Mouse (Mus musculus) activated CD4-positive, CD25-positive, alpha-beta regulatory T cell, adult 9 weeks (primary cell): ENCODE data around the gene Olfr1417. TPM values are rescaled to one million over a fixed set of nuclear protein-coding genes. Genes with fewer than 3 reads are reported as not detected.

Experiments
- polyA plus RNA-seq: library from polyadenylated mRNA; unstranded; fragments of 100-300 nt; shearing (Covaris generic); gene quantifications from one replicate; pipeline ENCODE4 v1.2.1, GENCODE M21; 2017

Gene Olfr1417
- polyA plus RNA-seq, result not detected

GRCm38 (mm10) chr19:11839119-11839518 is at the start of gene Olfr1417:
Gene Olfr1417, minus strand, starts transcription at chr19:11839219.

GRCm38 (mm10) chr19:11886265-11886664 is 47.2 kb upstream of the Olfr1417 start, which contains the start of gene Olfr1420:
Gene Olfr1420, plus strand, starts transcription at chr19:11886565.

GRCm38 (mm10) chr19:11875006-11875405 is 36.0 kb upstream of the Olfr1417 start, which contains the start of gene Olfr1419:
Gene Olfr1419, minus strand, starts transcription at chr19:11875106.

GRCm38 (mm10) chr19:11860966-11861365 is 21.9 kb upstream of the Olfr1417 start, which contains the start of gene Olfr1418:
Gene Olfr1418, minus strand, starts transcription at chr19:11861066.

GRCm38 (mm10) chr19:11819143-11819700 is 19.8 kb downstream of the Olfr1417 start, which contains the start of gene Stx3:
Gene Stx3, minus strand, starts transcription at chr19:11819403.

Other genes starting within 250 kb of the Olfr1417 start
- 15.4 TPM for gene Ms4a6d, start 234.4 kb downstream of the Olfr1417 start, polyA plus RNA-seq
- gene Ms4a2, start 215.5 kb downstream of the Olfr1417 start, polyA plus RNA-seq, result 0.18 TPM
- not detected for gene Ms4a3, start 198.4 kb downstream of the Olfr1417 start, polyA plus RNA-seq
- not detected for gene Oosp2, start 178.7 kb downstream of the Olfr1417 start, polyA plus RNA-seq
- not detected for gene Oosp1, start 148.1 kb downstream of the Olfr1417 start, polyA plus RNA-seq
- not detected for gene Oosp3, start 142.2 kb downstream of the Olfr1417 start, polyA plus RNA-seq
- gene Gif, start 91.7 kb downstream of the Olfr1417 start, polyA plus RNA-seq, result not detected
- 51.6 TPM for gene Mrpl16, start 68.8 kb downstream of the Olfr1417 start, polyA plus RNA-seq
- 2.0 TPM for gene Stx3, start 19.8 kb downstream of the Olfr1417 start, polyA plus RNA-seq
- gene Olfr1418, start 21.8 kb upstream of the Olfr1417 start, polyA plus RNA-seq, result not detected
- gene Olfr1419, start 35.9 kb upstream of the Olfr1417 start, polyA plus RNA-seq, result not detected
- not detected for gene Olfr1420, start 47.3 kb upstream of the Olfr1417 start, polyA plus RNA-seq
- gene Patl1, start 73.2 kb upstream of the Olfr1417 start, polyA plus RNA-seq, result 19.2 TPM
- gene Osbp, start 126.7 kb upstream of the Olfr1417 start, polyA plus RNA-seq, result 3.2 TPM
- 0.05 TPM for gene Olfr1423, start 202.1 kb upstream of the Olfr1417 start, polyA plus RNA-seq
- gene Olfr1424, start 223.5 kb upstream of the Olfr1417 start, polyA plus RNA-seq, result not detected
- not detected for gene Olfr1425, start 238.5 kb upstream of the Olfr1417 start, polyA plus RNA-seq